Mouse (Mus musculus) fat pad, adult 2 months (tissue): ENCODE results near the gene Serpinb12.
"Not testable (repeated sequence)": the region's sequence is repeated elsewhere in the genome, so short reads cannot be mapped to it uniquely, and the experiment has no call there.

Experiments
- DNase-seq: peaks from one replicate; pipeline ENCODE4 v3.0.0-alpha.2; 2011; ENCODE audit warnings: low read depth, low spot score; ENCODE audit errors: extremely low read depth

The Serpinb12 gene

DNA sequence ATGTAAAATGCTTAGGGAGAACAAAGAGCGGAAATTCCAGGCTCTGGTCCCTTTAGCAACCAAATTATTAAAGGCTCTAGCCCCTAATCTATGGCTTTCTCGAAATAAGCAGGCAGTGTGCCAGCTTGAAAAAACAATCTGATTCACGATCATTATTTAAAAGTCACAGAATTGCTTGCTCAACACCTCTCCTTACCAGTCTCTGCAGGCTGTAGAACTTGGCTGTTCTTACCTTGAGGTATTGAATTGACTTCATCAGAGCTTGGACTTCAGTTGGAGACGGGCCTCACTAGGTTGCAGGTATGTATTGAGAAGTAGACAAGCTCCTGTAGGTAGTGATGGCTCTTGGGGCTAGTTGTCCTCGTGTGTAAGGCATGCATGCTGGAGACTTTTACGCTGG is at the start of gene Serpinb12:
Gene Serpinb12 (plus strand): TSS at position 185 of the 400 bp plus-strand sequence.
- DNase-seq: peak; percentile 80

DNA sequence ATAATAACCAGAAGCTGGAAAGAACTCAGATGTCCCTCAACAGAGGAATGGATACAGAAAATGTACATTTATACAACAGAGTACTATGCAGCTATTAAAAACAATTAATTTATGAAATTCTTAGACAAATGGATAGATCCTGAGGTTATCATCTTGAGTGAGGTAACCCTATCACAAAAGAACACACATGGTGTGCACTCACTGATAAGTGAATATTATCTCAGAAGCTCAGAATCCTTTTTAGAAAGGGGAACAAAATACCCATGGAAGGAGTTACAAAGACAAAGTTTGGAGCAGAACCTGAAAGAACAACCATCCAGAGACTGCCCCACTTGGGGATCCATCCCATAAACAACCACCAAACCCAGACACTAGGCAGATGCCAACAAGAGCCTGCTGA is 39.1 kb upstream of the Serpinb12 start:
- not testable (repeated sequence) for DNase-seq

DNA sequence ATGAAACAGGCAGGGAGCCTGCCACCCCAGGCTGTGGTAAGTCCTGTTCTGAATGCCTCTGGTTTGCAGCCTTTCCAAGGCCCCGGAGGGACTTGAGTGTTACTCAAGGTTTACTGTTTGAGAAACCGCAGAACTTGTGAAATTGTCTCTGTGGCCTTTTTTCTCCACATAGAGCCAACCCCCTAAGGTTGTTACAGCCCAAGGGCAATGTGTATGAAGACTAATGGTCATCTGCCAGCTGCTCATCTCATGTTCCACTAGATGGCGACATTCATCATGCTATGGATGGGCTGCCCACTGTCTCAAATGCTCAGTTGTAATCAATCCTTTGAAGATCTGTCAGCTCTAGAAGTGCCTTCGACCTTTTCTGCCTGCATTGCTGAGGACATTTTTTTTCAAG is 32.8 kb upstream of the Serpinb12 start:
- DNase-seq: peak; percentile 80

DNA sequence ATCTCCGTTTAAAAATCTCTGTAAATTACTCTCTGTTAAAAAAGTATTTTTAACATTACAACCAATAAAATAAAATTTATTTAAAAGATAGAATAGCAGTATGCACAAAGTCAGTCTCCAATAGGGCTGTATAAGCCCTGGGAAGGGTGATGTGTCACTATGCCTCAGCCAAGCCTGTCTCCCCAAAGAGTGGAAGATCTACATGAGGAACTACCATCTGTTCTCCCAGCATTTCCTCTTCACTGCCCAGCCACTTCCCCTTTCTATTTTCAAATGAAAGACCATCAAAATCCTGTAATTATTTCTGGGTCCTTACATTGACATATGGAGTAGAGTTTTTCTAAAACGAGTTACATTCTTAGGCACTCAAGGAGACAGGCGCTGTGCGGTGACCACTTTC is 2.3 kb upstream of the Serpinb12 start:
- no peak for DNase-seq

DNA sequence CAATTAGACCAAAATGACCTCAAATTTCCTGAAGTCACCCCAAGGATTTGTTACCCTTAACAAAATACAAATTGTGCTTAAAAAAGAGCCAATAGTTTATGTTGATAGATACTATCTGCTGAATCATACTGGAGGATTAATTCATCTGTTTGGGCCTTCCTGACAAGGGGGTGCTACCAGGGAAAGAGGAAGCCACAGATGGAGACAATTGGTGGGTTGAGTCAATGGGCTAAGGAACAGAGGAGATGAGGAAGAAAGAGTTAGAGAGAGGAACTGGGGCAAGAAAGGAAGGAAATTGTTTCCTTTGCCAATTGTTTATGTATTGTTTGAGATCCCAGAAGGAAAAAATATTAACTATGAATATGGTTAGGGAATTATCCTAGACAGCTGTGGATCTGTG is 591 bp upstream of the Serpinb12 start:
- DNase-seq: no peak

DNA sequence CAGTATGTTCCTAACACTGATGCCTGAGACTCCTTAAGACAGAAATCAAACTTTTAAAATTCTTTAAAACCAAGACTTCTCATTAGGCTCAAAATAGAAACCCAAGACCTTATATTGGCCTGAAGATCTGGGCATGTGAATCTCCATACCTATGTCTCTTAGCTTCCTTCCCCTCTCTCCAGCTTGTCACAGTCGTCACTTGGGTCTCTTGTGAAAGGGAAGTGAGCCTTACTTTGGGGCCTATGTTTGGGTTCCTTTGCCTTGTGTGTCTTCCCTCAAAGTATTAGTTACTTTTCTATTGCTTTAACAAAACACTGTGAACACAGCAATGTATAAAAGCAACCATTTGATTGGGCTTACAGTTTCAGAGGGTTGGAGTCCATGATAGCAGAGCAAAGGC is 13.0 kb downstream of the Serpinb12 start:
- no peak for DNase-seq

DNA sequence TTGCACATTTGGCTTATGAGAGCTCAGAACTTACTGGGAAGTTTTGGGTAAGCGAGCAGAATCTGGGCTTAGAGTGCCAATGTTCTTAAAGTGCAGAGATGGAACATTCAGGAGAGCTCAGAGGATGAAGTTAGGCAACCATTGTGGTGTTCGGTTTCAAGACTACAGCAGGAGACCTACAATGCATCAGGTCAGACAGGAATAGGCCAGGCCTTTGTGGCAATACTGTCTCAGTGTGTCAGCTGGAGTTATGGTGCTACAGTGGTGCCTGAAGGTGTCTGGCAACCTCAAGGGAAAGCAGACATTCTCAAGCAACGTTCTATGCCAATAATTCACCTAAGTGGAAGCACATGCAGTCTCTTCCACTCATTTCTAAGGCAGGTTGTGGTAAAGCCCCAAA is 25.7 kb downstream of the Serpinb12 start:
- DNase-seq: peak; percentile 87

DNA sequence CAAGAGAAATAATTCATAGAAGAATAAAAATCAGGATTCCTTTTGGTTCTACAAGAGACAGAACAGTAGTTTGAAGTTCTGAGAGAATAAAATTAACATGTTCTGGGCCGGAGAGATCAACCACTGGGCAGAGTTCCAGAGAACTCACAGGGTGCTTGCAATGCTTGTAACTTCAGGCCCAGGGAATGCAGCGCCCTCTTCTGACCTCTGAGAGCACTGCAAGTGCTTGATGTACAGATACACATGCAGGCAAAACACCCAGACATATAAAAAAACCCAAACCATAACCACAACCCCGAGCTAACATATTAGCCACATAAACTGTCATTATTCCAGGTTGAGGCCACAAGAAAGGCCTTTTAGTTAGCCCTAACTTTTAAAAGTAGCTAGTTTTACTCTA is 26.8 kb downstream of the Serpinb12 start:
- no peak for DNase-seq

DNA sequence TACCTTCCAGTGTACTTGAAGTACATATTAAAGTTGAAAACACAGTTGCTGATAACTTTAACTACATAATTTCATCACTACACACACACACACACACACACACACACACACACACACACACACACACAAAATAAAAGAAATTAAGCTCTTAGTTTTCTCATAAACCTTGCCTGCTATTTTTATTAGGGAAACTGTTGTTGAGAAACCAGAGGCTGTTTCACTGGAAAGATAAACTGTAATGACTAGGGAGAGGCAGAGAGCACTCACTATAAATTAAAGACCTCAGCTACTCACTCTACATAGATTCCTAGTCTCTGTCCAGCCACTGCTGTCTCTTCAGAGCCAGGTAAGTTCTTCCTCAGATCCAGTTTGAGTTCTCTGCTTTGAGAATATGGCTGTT is 46.4 kb downstream of the Serpinb12 start, which contains the start of gene Serpinb13:
Gene Serpinb13 (plus strand): TSS at position 301 of the 400 bp plus-strand sequence.
- no peak for DNase-seq

DNA sequence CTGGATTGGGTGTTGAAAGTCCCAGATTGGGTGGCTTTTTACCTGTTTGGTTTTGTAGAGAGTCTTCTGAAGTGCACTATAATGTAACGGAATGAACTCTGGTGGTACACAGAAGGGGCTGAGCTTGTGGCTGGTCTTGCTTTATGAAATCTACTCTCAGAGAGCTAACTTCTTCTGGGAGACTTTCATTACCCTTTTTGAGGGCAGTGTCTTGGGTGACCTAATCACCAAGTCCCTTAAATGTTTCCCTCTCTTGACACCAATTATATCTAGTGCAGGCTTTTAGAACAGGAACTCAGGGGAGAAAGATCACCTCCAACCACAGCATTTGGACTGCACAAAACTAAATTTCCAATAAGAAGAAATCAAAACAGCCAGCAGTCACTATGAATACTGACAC is 48.8 kb downstream of the Serpinb12 start:
- DNase-seq: no peak

DNA sequence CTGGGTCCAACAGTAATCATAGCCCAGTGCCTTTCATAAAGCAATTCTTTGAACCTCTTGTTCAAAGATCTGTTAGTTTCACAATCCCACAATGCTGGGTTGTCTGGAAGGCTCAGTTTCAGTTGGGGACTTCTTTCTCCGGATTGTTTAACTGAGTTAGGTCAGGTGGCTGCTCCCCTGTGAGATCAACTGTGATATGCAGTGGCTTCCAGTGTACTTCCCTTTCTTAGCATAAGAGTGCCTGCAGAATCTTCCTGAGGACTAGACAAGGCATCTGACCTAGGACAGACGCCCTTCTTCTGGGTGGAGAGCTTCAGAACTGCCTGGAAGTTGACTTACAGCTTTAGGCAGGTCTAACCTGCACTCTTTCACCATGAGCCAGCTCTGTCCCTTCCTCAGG is 49.6 kb downstream of the Serpinb12 start:
- no peak for DNase-seq

DNA sequence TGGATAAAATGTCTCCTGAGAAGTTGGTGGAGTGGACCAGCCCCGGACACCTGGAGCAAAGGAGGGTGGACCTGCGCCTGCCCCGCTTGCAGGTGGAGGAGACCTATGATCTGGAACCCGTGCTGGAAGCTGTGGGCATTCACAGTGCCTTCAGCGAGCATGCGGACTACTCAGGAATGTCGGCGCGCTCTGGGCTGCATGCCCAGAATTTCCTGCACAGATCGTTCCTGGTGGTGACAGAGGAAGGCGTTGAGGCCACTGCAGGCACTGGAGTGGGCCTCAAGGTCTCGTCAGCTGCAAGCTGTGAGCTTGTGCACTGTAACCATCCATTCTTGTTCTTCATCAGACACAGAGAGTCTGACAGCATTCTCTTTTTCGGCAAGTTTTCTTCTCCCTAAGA is 66.2 kb downstream of the Serpinb12 start:
- DNase-seq: no peak

DNA sequence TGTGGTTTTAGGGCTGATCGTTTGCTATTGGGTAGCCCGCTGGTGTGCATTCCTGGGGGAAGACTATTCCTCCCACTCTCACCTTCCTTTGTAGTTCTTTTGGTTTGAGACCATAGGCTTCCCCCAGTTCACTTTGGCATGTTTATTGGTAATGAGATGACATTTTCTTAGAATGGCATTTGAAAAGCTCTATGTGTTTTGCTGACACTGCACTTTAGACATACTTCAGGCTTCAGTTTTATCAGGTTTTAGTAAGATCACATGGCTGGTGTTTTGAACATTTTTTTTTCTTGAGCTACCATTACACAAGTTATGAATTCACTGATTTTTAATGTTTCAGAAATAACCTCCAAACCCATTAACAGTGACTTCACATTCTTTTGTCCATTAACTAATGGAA is 67.5 kb downstream of the Serpinb12 start:
- no peak for DNase-seq

DNA sequence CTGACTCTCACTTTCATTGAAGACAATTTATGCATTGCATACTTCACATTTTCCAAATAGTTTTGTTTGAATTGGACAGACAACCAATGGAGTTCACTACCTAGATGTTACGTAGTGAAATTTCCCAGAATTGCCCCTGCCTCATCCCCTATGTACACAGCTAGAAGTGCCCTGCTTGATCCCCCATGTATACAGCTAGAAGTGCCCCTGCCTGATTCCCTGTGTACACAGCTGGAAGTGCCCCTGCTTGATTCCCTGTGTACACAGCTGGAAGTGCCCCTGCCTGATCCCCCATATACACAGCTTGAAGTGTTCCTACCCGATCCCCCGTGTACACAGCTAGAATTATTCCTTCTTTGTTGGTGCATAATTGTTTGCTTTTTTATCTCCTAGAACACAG is 72.1 kb downstream of the Serpinb12 start:
- DNase-seq: no peak
